Mouse (Mus musculus): ENCODE results near the gene Rep15. TPM values are rescaled to one million over a fixed set of nuclear protein-coding genes. Genes with fewer than 3 reads are reported as not detected.

Rep15 gene
- polyA plus RNA-seq, 1 experiment from 2014 or later: 1.5 TPM

- no peaks in the 10 kb centered on the region for H3K9me3 ChIP-seq (replicated peaks)
- WGBS: 72% methylated on average over 6 of the region's 6 CpGs
- no peak overlapping the region for H3K4me3 ChIP-seq (replicated peaks)
- no peaks in the 10 kb centered on the region for H3K4me1 ChIP-seq
- no peak for ATAC-seq (replicated peaks; ENCODE audit: low FRiP score)
- no peak overlapping the region for H3K4me2 ChIP-seq
- no peak overlapping the region for H3K9ac ChIP-seq
- peaks cover 78% of the 10 kb centered on the region for H3K36me3 ChIP-seq
- no peaks in the 10 kb centered on the region for H3K27me3 ChIP-seq
- H3K27ac ChIP-seq: no peak overlapping the region
These were observed 20.4 kb upstream of the Rep15 start for GRCm38 (mm10) chr6:147011977-147012376.

DNA sequence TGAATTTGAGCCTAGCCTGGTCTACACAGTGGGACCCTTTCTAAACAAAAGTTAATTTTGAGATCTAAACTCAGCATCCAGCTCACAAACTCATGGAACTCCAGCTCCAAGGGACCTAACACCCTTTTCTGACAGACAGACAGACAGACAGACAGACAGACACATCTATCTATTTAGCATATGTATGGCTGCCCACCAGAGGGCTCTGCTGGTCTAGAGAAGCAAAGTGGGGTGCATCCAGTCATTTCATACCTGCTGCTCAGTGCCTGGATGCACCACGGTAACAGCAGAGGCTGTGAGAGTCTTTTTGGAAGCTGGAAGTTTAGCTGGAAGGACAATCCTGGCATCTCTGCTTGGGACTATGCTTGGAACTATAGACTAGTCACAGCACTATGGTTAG is 18.8 kb upstream of the Rep15 start:
- WGBS: 89% methylated on average over 1 of the region's 1 CpGs
- no peaks in the 10 kb centered on the region for H3K4me1 ChIP-seq
- H3K27me3 ChIP-seq: no peaks in the 10 kb centered on the region
- no peaks in the 10 kb centered on the region for H3K9me3 ChIP-seq (replicated peaks)
- H3K4me2 ChIP-seq: no peak overlapping the region
- H3K4me3 ChIP-seq (replicated peaks): no peak overlapping the region
- ATAC-seq (replicated peaks; ENCODE audit: low FRiP score): no peak
- no peak overlapping the region for H3K9ac ChIP-seq
- no peak overlapping the region for H3K27ac ChIP-seq
- H3K36me3 ChIP-seq: peaks cover 82% of the 10 kb centered on the region

GRCm38 (mm10) chr6:147017906-147018305 is 14.5 kb upstream of the Rep15 start:
- H3K4me1 ChIP-seq: no peaks in the 10 kb centered on the region
- no peak for ATAC-seq (replicated peaks; ENCODE audit: low FRiP score)
- H3K36me3 ChIP-seq: peaks cover 96% of the 10 kb centered on the region
- no peak overlapping the region for H3K27ac ChIP-seq
- WGBS: 86% methylated on average over 4 of the region's 4 CpGs
- no peak overlapping the region for H3K9ac ChIP-seq
- H3K4me2 ChIP-seq: no peak overlapping the region
- H3K27me3 ChIP-seq: no peaks in the 10 kb centered on the region
- no peak overlapping the region for H3K4me3 ChIP-seq (replicated peaks)
- H3K9me3 ChIP-seq (replicated peaks): no peaks in the 10 kb centered on the region

GRCm38 (mm10) chr6:147018364-147018763 is 14.0 kb upstream of the Rep15 start:
- no peaks in the 10 kb centered on the region for H3K27me3 ChIP-seq
- peaks cover 96% of the 10 kb centered on the region for H3K36me3 ChIP-seq
- H3K4me1 ChIP-seq: no peaks in the 10 kb centered on the region
- no peak overlapping the region for H3K27ac ChIP-seq
- H3K9ac ChIP-seq: no peak overlapping the region
- WGBS: 89% methylated on average over 5 of the region's 5 CpGs
- no peak overlapping the region for H3K4me2 ChIP-seq
- ATAC-seq (replicated peaks; ENCODE audit: low FRiP score): no peak
- no peak overlapping the region for H3K4me3 ChIP-seq (replicated peaks)
- H3K9me3 ChIP-seq (replicated peaks): no peaks in the 10 kb centered on the region

- no peak overlapping the region for H3K27ac ChIP-seq
- ATAC-seq (replicated peaks; ENCODE audit: low FRiP score): no peak
- no peaks in the 10 kb centered on the region for H3K4me1 ChIP-seq
- no peak overlapping the region for H3K4me3 ChIP-seq (replicated peaks)
- WGBS: 96% methylated on average over 5 of the region's 5 CpGs
- no peaks in the 10 kb centered on the region for H3K27me3 ChIP-seq
- no peak overlapping the region for H3K4me2 ChIP-seq
- H3K9ac ChIP-seq: no peak overlapping the region
- H3K9me3 ChIP-seq (replicated peaks): no peaks in the 10 kb centered on the region
- H3K36me3 ChIP-seq: peaks cover 90% of the 10 kb centered on the region
These were observed 11.2 kb upstream of the Rep15 start for GRCm38 (mm10) chr6:147021181-147021580.

DNA sequence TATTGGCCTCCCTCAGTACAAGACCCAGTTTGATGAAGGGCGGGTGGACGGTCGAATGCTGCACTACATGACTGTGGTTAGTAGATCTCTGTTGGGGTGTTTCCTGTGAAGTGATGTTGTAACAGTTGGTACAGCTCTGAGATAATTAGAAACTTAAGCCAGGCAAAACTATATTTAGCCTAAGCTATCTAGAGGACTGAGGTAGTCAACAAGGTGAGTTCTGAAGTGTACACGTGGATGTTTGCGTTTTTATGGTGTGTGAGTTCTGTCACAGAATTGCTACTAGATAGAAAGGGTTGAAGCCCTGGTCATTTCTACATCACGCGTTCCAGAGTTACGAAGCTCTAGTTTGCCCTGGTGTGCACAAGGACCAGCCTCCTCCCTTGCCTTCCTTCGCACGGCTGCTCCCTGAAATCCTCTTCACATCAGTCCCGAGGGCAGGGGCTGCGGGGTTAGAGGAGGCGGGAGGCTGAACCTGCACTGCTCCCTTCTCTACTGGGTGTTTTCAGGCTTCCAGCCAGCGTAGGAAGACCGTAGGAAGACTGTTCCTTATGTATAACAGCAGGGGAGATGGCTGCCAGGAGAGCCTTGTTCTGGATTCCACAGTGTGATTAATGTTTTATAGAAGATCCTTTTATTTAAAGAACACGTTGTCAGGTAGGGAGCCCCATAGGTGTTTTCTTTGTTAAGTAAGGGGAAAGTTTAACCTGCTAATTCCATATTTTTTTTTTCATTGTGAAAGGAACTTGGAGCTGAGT is 9.8 kb upstream of the Rep15 start:
- 89% methylated on average over 16 of the region's 16 CpGs for WGBS
- no peak for ATAC-seq (replicated peaks; ENCODE audit: low FRiP score)
- Histone ChIP-seq H3K4me1 (no peaks in the 10 kb centered on the region), H3K9ac (no peak overlapping the region), H3K4me2 (no peak overlapping the region), H3K27ac (no peak overlapping the region), H3K4me3 (replicated peaks) (no peak overlapping the region), H3K36me3 (peaks cover 90% of the 10 kb centered on the region), H3K9me3 (replicated peaks) (no peaks in the 10 kb centered on the region), H3K27me3 (no peaks in the 10 kb centered on the region)

- no peak overlapping the region for H3K4me3 ChIP-seq (replicated peaks)
- 80% methylated on average over 2 of the region's 2 CpGs for WGBS
- H3K27me3 ChIP-seq: no peaks in the 10 kb centered on the region
- H3K9me3 ChIP-seq (replicated peaks): no peaks in the 10 kb centered on the region
- H3K4me1 ChIP-seq: no peaks in the 10 kb centered on the region
- H3K36me3 ChIP-seq: peaks cover 90% of the 10 kb centered on the region
- no peak for ATAC-seq (replicated peaks; ENCODE audit: low FRiP score)
- no peak overlapping the region for H3K4me2 ChIP-seq
- no peak overlapping the region for H3K27ac ChIP-seq
- H3K9ac ChIP-seq: no peak overlapping the region
These were observed 9.3 kb upstream of the Rep15 start for GRCm38 (mm10) chr6:147023133-147023395.

- Histone ChIP-seq H3K4me3 (replicated peaks) (no peak overlapping the region), H3K36me3 (peaks cover 90% of the 10 kb centered on the region), H3K9me3 (replicated peaks) (no peaks in the 10 kb centered on the region), H3K27ac (no peak overlapping the region), H3K27me3 (no peaks in the 10 kb centered on the region), H3K9ac (no peak overlapping the region), H3K4me2 (no peak overlapping the region), H3K4me1 (no peaks in the 10 kb centered on the region)
- no peak for ATAC-seq (replicated peaks; ENCODE audit: low FRiP score)
These were observed 8.8 kb upstream of the Rep15 start for GRCm38 (mm10) chr6:147023568-147023967.

DNA sequence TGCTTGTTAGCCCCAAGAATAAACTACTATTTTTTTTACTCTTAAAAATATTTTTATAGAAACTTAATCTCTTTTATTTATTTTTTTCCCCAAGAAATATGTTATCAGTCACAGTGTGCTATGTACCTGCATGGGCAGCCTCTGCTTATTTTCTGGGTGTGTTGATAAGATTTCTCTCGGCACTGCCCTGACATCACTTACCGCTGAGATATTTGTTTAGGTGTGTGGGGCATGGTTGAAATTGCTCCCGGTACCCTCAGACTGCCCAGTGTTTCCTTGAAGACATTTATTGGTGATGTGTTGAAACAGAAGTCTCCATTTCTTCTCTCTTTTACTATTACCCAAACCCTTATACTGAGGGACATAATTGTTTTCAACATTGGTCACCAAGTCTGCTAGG is 7.6 kb upstream of the Rep15 start:
- Histone ChIP-seq H3K4me2 (no peak overlapping the region), H3K4me3 (replicated peaks) (no peak overlapping the region), H3K9ac (no peak overlapping the region), H3K9me3 (replicated peaks) (no peaks in the 10 kb centered on the region), H3K27ac (no peak overlapping the region), H3K27me3 (no peaks in the 10 kb centered on the region), H3K36me3 (peaks cover 90% of the 10 kb centered on the region), H3K4me1 (no peaks in the 10 kb centered on the region)
- 83% methylated on average over 3 of the region's 3 CpGs for WGBS
- no peak for ATAC-seq (replicated peaks; ENCODE audit: low FRiP score)

DNA sequence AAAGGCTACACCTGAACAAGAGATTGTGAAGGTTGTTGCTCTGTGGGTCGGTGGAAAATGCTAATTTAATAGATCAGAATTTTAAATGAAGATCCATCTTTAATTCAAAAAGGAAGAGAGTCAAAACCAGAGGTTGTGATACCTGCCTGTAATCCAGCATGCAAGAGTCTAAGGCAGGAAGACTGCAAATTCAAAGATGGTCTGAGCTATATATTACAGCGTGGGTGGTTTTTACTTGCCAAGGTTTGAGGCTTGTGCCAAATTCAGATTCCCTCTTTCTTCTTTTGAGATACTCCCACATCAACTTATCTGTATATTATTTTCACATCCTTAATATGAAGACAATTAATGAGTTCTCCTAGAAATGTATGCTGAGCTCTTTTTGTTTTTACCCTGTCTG is 4.0 kb upstream of the Rep15 start:
- no peaks in the 10 kb centered on the region for H3K4me1 ChIP-seq

DNA sequence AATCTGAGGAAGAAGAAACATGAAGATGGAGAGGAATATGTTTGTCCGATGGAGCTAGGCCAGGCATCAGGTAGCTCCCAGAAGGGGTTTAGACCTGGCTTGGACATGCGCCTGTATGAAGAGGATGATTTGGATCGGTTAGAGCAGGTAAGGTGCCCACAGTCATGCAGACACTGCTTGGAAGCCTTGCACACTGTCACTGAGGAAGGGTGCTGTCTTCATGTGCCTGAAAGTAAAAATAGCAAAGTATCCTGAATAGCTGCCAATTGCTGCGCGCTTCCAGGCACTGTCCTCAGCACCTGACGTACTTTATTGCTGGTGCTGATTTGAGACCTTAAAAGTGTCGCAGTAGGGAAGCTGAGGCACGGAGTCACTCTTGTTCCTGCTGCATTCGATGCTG is 2.8 kb upstream of the Rep15 start:
- H3K27me3 ChIP-seq: no peaks in the 10 kb centered on the region
- H3K4me3 ChIP-seq (replicated peaks): no peak overlapping the region
- WGBS: 94% methylated on average over 9 of the region's 9 CpGs
- no peak for ATAC-seq (replicated peaks; ENCODE audit: low FRiP score)
- no peak overlapping the region for H3K27ac ChIP-seq
- H3K9ac ChIP-seq: no peak overlapping the region
- no peaks in the 10 kb centered on the region for H3K9me3 ChIP-seq (replicated peaks)
- peaks cover 81% of the 10 kb centered on the region for H3K36me3 ChIP-seq
- no peaks in the 10 kb centered on the region for H3K4me1 ChIP-seq
- no peak overlapping the region for H3K4me2 ChIP-seq

More for the DNA sequence above, 4.0 kb upstream of the Rep15 start:
- 84% methylated on average over 2 of the region's 2 CpGs for WGBS
- H3K27me3 ChIP-seq: no peaks in the 10 kb centered on the region
- no peak overlapping the region for H3K9ac ChIP-seq
- H3K4me3 ChIP-seq (replicated peaks): no peak overlapping the region
- ATAC-seq (replicated peaks; ENCODE audit: low FRiP score): no peak
- H3K4me2 ChIP-seq: no peak overlapping the region
- no peak overlapping the region for H3K27ac ChIP-seq
- peaks cover 87% of the 10 kb centered on the region for H3K36me3 ChIP-seq
- no peaks in the 10 kb centered on the region for H3K9me3 ChIP-seq (replicated peaks)

GRCm38 (mm10) chr6:147030096-147030885 is 2.1 kb upstream of the Rep15 start:
- Histone ChIP-seq H3K9ac (no peak overlapping the region), H3K4me2 (no peak overlapping the region), H3K9me3 (replicated peaks) (no peaks in the 10 kb centered on the region), H3K27me3 (no peaks in the 10 kb centered on the region), H3K36me3 (peaks cover 75% of the 10 kb centered on the region), H3K4me3 (replicated peaks) (no peak overlapping the region), H3K27ac (no peak overlapping the region), H3K4me1 (no peaks in the 10 kb centered on the region)
- no peak for ATAC-seq (replicated peaks; ENCODE audit: low FRiP score)
- 90% methylated on average over 15 of the region's 15 CpGs for WGBS
